Mouse (Mus musculus): ENCODE results near the gene Clip2.

- no peak for TF ChIP-seq EP300 (IDR thresholded peaks at IDR 0.05; ENCODE audit: low read length)
- no peak for TF ChIP-seq MYC (IDR thresholded peaks at IDR 0.05; ENCODE audit: low read depth, low read length)
- no peak for TF ChIP-seq NELFE (IDR thresholded peaks at IDR 0.05; ENCODE audit: low read depth, low read length)
These were observed 110.2 kb downstream of the Clip2 start for GRCm38 (mm10) chr5:134442066-134442465.

Data from CH12.LX (cell line).